Mouse (Mus musculus) stomach, postnatal 0 days (tissue): Measurements from ENCODE around the gene Stpg4.

Experiments
- CTCF ChIP-seq: IDR thresholded peaks from 2 replicates; pipeline ENCODE4 v1.5.1; 2016; ENCODE audit warnings: antibody characterized with exemption, low read depth, mild to moderate bottlenecking, moderate library complexity
- EP300 ChIP-seq: optimal IDR thresholded peaks from 2 replicates; pipeline ENCODE3; 2016; ENCODE audit warnings: antibody characterized with exemption

DNA sequence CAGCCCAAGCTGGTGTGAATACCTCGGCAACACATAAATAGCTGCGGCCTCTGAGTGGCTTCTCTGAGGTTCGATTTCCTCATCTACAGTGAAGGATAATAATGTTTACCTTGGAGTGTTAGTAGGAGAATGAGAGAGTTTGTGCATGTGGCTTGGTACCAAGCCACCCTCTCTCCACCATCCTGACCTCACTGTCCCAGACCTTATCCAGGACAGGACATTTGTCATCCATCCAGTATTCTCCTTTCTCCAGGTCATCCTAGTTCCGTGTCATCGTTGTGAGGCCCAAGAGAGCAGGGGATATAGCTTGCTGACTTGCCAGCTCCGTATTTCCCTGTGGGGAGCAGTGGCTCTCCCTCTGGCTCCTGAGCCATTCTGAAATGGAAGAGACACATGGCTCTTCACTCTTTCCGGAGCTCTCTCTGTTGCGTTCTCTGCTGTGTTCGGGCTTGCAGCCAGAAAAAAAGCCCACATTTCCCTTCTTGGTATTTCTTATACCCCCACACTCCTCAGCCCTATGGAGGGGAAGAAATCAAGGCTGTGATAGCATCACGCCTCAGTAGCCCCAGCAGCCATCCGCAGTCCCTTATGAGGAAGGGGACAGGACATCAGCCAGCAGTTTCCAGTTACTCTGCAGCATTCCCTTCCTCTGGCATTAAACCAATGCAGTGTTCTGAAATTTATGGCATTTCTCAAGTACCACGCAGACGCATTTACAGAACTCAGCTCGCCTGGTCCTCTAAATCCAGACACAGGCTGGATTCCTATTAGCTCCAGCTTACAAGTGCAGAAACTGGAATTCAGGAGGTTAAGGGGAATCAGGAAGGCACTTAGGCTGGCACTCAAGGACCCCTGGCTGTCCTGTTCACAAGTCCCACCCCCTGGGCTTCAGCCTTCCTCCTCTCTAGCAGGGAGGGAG lies 32.5 kb upstream of the Stpg4 start:
- TF ChIP-seq CTCF (no peak), EP300 (no peak)
